Mouse (Mus musculus) spleen, adult 2 months (tissue): Measurements from ENCODE around the gene Gm7697. TPM values are rescaled to one million over a fixed set of nuclear protein-coding genes. Genes with fewer than 3 reads are reported as not detected.
"Not testable (repeated sequence)": the region's sequence is repeated elsewhere in the genome, so short reads cannot be mapped to it uniquely, and the experiment has no call there.

Experiments
- DNase-seq, 2 experiments: peaks; one replicate each; pipeline versions ENCODE4 v3.0.0 to v3.0.0-alpha.2; 2012 to 2021; ENCODE audit warnings: low spot score in 2 of 2, low read depth in 1 of 2
- H3K27ac ChIP-seq: fragments of 200-500 bp; 2 replicates; pipeline ENCODE4 v1.5.1; 2012; ENCODE audit warnings: low read length, inconsistent platforms; ENCODE audit not compliant: insufficient read depth
- H3K27me3 ChIP-seq: fragments of 200-500 bp; 2 replicates; pipeline ENCODE4 v1.6.1; 2012; ENCODE audit warnings: mild to moderate bottlenecking, moderate library complexity, low read length, inconsistent platforms; ENCODE audit not compliant: control insufficient read depth, insufficient read depth
- H3K36me3 ChIP-seq: fragments of 200-500 bp; 2 replicates; pipeline ENCODE4 v1.6.1; 2012; ENCODE audit warnings: mild to moderate bottlenecking, low read length, inconsistent platforms; ENCODE audit not compliant: control insufficient read depth, insufficient read depth
- H3K4me1 ChIP-seq: fragments of 200-500 bp; 2 replicates; pipeline ENCODE4 v1.6.1; 2011; ENCODE audit warnings: inconsistent platforms; ENCODE audit not compliant: control insufficient read depth, insufficient read depth, insufficient read length
- H3K4me3 ChIP-seq: fragments of 200-500 bp; 2 replicates; pipeline ENCODE4 v1.5.1; 2011; ENCODE audit warnings: mild to moderate bottlenecking, inconsistent platforms; ENCODE audit not compliant: insufficient read depth, insufficient read length; ENCODE audit errors: extremely low read depth
- whole genome bisulfite sequencing: fragments of 180-500 bp; shearing (Covaris S2); methylation state at CpG from one replicate; pipeline ENCODE4 v1.1.7; 2018; 5-methylcytosine and 5-hydroxymethylcytosine counted together
- polyA plus RNA-seq: library from polyadenylated mRNA; depleted of rRNA; stranded (reverse); fragments of >200 nt; gene quantifications from 2 replicates; pipeline ENCODE4 v1.2.3, GENCODE M21; 2012; rRNA removed

The Gm7697 gene
- polyA plus RNA-seq, 1 experiment: not detected

DNA sequence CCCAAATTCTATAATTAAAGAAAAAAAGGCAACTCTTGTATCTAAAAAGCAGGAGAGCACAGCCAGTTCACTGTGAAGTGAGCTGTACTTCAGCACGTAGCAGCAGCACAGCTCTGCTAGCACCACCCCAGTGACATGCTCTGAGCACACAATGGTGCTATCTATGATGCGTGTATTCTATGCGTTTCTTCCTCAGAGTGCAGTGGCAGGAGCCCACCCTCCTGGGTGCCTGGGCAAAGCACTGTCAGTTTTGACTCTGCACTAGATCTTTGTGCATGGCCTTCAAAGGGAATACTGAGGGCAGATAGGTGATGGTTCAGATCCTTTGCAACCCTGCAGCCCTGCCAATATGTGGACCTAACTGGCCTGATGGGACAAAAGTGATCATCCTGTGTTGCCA is 69.3 kb downstream of the Gm7697 start, which contains the start of gene Gm9495:
Gene Gm9495, minus strand, starts transcription at position 101 of the 400 bp plus-strand sequence.
- not testable (repeated sequence) for H3K36me3 ChIP-seq, H3K27me3 ChIP-seq, H3K4me1 ChIP-seq, DNase-seq, H3K4me3 ChIP-seq, H3K27ac ChIP-seq
- 91% methylated on average over 3 of the region's 3 CpGs for WGBS

Other genes with a start within 250 kb of the Gm7697 start
- gene Gm9495, start 69.4 kb downstream of the Gm7697 start, polyA plus RNA-seq: not detected in 2 replicates
- gene Zfp868, start 102.6 kb upstream of the Gm7697 start, polyA plus RNA-seq: 3.3 and 4.0 TPM in 2 replicates
- 0.14 and 0.20 TPM in 2 replicates for gene Zfp964, start 131.5 kb upstream of the Gm7697 start, polyA plus RNA-seq
- 2.3 TPM in 2 replicates for gene Zfp869, start 187.7 kb upstream of the Gm7697 start, polyA plus RNA-seq
- 1.1 and 1.3 TPM in 2 replicates for gene Zfp963, start 227.0 kb upstream of the Gm7697 start, polyA plus RNA-seq